18 mouse cellular contexts compared by ENCODE assay signal in genomic region chr12:39849346-39850058, GRCm38 (mm10).
DNase-seq lines count a peak whose midpoint lies in the region; ATAC-seq and TF ChIP-seq lines count a peak whose summit lies in the region.
"Had no signal": no experiment of that assay in that cellular context is flagged by ENCODE, and none has a peak within 500 bp of the region (broad histone marks: within the 10 kb centered on the region; RNA-seq: fewer than 3 reads in every experiment).

No protein-coding gene starts in this region.

- DNase-seq in forebrain, embryonic 10.5 days (ENCODE audit: extremely low spot score, low spot score), result no peak
- DNase-seq in brain, embryonic 14.5 days (ENCODE audit: low read depth), result peak; percentile 63
- peak; percentile 58 for DNase-seq in retina, postnatal 1 day
- DNase-seq in right cerebral cortex, postnatal 36 days (ENCODE audit: low spot score in 2 of 2), result no peak
- DNase-seq: adrenal gland, postnatal 14 days; cerebellum, adult 18-20 months; cerebellum, adult 9-11 months; gastrocnemius, postnatal 14 days; heart, postnatal 36 days; kidney, adult 11 months had no signal

- no peak for TF ChIP-seq CTCF in brain, embryonic 14.5 days (IDR thresholded peaks at IDR 0.05; ENCODE audit: borderline replicate concordance, extremely low read depth, insufficient read depth, insufficient read length)

- 0 out of 2 replicates have a peak overlapping the region, but pooled peaks have one; percentile 5 for H3K27ac ChIP-seq in forebrain, embryonic 12.5 days
- no peak overlapping the region for H3K27ac ChIP-seq in forebrain, embryonic 10.5 days
- no peak overlapping the region for H3K27ac ChIP-seq in hindbrain, embryonic 15.5 days (replicated peaks)
- H3K27ac ChIP-seq in hindbrain, embryonic 16.5 days (ENCODE audit: low read depth, low read length), result no peak overlapping the region
- H3K27ac ChIP-seq: embryonic facial prominence, embryonic 10.5 days; heart, embryonic 13.5 days; hindbrain, embryonic 14.5 days had no signal

- peak; percentile 81; the same call in 1 of the 2 replicates for ATAC-seq in forebrain, embryonic 12.5 days (ENCODE audit: low FRiP score)
- ATAC-seq in hindbrain, embryonic 15.5 days (ENCODE audit: low FRiP score, low read depth), result peak; percentile 48; the same call in 1 of the 2 replicates
- ATAC-seq in hindbrain, embryonic 16.5 days, result no peak
- ATAC-seq: activated CD4-positive, CD25-positive, alpha-beta regulatory T cell, adult 4 months; Patski had no signal

- H3K4me1 ChIP-seq in forebrain, embryonic 12.5 days, result no peaks in the 10 kb centered on the region
- peaks cover 6% of the 10 kb centered on the region; the same call in 1 of the 2 replicates for H3K4me1 ChIP-seq in forebrain, embryonic 10.5 days
- no peaks in the 10 kb centered on the region for H3K4me1 ChIP-seq in hindbrain, embryonic 15.5 days (replicated peaks)
- H3K4me1 ChIP-seq in hindbrain, embryonic 16.5 days (ENCODE audit: control insufficient read depth, insufficient read depth, low read depth, low read length), result no peaks in the 10 kb centered on the region
- H3K4me1 ChIP-seq: embryonic facial prominence, embryonic 10.5 days; heart, embryonic 13.5 days had no signal

- H3K4me3 ChIP-seq in forebrain, embryonic 12.5 days (replicated peaks), result no peak overlapping the region
- no peak overlapping the region for H3K4me3 ChIP-seq in forebrain, embryonic 10.5 days
- H3K4me3 ChIP-seq in hindbrain, embryonic 15.5 days, result no peak overlapping the region
- H3K4me3 ChIP-seq in hindbrain, embryonic 16.5 days (ENCODE audit: low read length), result no peak overlapping the region
- H3K4me3 ChIP-seq: embryonic facial prominence, embryonic 10.5 days; heart, embryonic 13.5 days had no signal

- no peak for TF ChIP-seq POLR2A in brain, embryonic 14.5 days (IDR thresholded peaks at IDR 0.05; ENCODE audit: borderline replicate concordance, extremely low read depth, insufficient read depth, insufficient read length, poor library complexity, severe bottlenecking)

- no peaks in the 10 kb centered on the region for H3K27me3 ChIP-seq in forebrain, embryonic 12.5 days
- no peaks in the 10 kb centered on the region for H3K27me3 ChIP-seq in forebrain, embryonic 10.5 days (ENCODE audit: poor library complexity, severe bottlenecking)
- H3K27me3 ChIP-seq in hindbrain, embryonic 15.5 days, result no peaks in the 10 kb centered on the region
- H3K27me3 ChIP-seq in hindbrain, embryonic 16.5 days (replicated peaks; ENCODE audit: control insufficient read depth, insufficient read depth, low read length), result no peaks in the 10 kb centered on the region
- H3K27me3 ChIP-seq: heart, embryonic 13.5 days; Patski had no signal

- WGBS in forebrain, embryonic 12.5 days, result 45% methylated on average over 3 of the region's 3 CpGs
- 72% methylated on average over 3 of the region's 3 CpGs for WGBS in forebrain, embryonic 10.5 days
- 66% methylated on average over 3 of the region's 3 CpGs for WGBS in hindbrain, embryonic 15.5 days
- 63% methylated on average over 3 of the region's 3 CpGs for WGBS in hindbrain, embryonic 16.5 days

- H3K9ac ChIP-seq in forebrain, embryonic 12.5 days, result no peak overlapping the region
- no peak overlapping the region for H3K9ac ChIP-seq in hindbrain, embryonic 15.5 days
- no peak overlapping the region for H3K9ac ChIP-seq in hindbrain, embryonic 16.5 days (ENCODE audit: low read depth, low read length)
- H3K9ac ChIP-seq: heart, embryonic 13.5 days; hindbrain, embryonic 14.5 days had no signal

- no peaks in the 10 kb centered on the region for H3K9me3 ChIP-seq in forebrain, embryonic 12.5 days
- H3K9me3 ChIP-seq in forebrain, embryonic 10.5 days, result no peaks in the 10 kb centered on the region
- H3K9me3 ChIP-seq in hindbrain, embryonic 15.5 days, result no peaks in the 10 kb centered on the region
- no peaks in the 10 kb centered on the region for H3K9me3 ChIP-seq in hindbrain, embryonic 16.5 days (ENCODE audit: control insufficient read depth, low read length)
- H3K9me3 ChIP-seq: embryonic facial prominence, embryonic 10.5 days; heart, embryonic 13.5 days had no signal

- H3K36me3 ChIP-seq in forebrain, embryonic 12.5 days (replicated peaks), result no peaks in the 10 kb centered on the region
- no peaks in the 10 kb centered on the region for H3K36me3 ChIP-seq in forebrain, embryonic 10.5 days (replicated peaks)
- no peaks in the 10 kb centered on the region for H3K36me3 ChIP-seq in hindbrain, embryonic 15.5 days
- no peaks in the 10 kb centered on the region for H3K36me3 ChIP-seq in hindbrain, embryonic 16.5 days (ENCODE audit: control insufficient read depth, insufficient read depth, low read length)
- H3K36me3 ChIP-seq: embryonic facial prominence, embryonic 10.5 days; heart, embryonic 13.5 days had no signal

- H3K4me2 ChIP-seq in forebrain, embryonic 12.5 days, result no peak overlapping the region
- H3K4me2 ChIP-seq in hindbrain, embryonic 15.5 days, result no peak overlapping the region
- H3K4me2 ChIP-seq in hindbrain, embryonic 16.5 days (ENCODE audit: low read length), result no peak overlapping the region
- H3K4me2 ChIP-seq: heart, embryonic 13.5 days; hindbrain, embryonic 14.5 days had no signal

Comparison
In these comparisons a context has a peak if more than half of its experiments do, and no peak if none do; other contexts are left out.
1. DNase-seq: peak in brain, embryonic 14.5 days (single experiment) and retina, postnatal 1 day (single experiment); none in forebrain, embryonic 10.5 days (single experiment) and right cerebral cortex, postnatal 36 days (0 of 2).